Mouse (Mus musculus): Measurements from ENCODE around the gene Lkaaear1.

DNA sequence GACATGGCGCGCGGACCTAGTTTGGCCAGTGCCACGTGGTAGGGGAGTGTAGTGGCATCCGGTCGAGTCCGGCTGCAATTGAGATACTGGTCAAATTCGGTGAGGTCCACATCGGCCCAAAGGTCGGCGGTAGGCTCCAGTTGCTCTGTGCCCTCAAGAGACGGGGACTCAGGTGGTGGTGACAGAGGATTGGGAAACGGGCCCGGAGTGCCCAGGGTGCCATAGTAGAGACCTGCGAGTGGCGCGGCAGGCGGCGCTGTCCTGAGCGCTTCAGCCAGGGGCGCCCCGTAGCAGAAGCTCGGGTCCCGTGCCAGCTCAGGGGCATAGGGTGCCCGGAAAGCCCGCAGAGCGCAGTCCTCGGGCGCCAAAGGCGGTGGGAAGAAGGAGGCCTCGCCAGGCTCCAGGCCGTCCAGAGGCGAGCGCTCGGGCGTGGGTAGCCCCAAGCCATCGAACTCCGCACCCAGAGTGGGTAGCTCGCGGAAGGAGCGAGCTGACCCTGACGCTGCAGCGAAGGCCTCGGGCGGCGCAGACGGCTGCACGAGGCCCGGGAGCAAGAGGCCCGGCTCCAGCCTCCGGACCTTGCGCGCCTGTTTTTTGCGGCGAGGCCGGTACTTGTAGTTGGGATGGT lies 27.8 kb downstream of the Lkaaear1 start:
- no peak for TF ChIP-seq ZNF384 (IDR thresholded peaks at IDR 0.05; ENCODE audit: low read depth, low read length)
- TF ChIP-seq MAFK (IDR thresholded peaks at IDR 0.05; ENCODE audit: insufficient read depth, low read depth, low read length): no peak
- no peak for TF ChIP-seq HCFC1 (IDR thresholded peaks at IDR 0.05; ENCODE audit: borderline replicate concordance, insufficient read depth, low read length)

Data from ES-E14 (cell line).